Mouse (Mus musculus): Measurements from ENCODE around the gene Tifab.

DNA sequence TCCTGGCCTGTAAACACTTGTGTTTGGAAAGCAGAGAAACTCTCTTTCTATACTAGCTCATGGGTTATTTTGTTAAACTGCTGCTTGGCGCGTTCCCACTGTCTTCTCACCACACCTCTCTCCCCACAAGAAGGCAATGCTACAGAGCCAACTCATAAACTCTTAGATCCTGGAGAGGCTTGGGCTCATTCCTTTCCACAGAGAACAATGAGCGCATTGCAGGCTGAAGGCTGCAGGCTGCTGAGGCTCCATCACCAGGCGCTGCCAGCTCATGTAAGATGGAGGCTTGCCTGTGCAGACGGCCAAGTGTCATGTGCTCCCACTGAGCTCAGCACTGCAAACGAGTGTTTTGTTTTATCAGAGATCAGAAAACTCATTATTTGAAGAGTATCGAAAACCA, 23.0 kb downstream of the Tifab start:
- no peak for TF ChIP-seq POLR2A (IDR thresholded peaks at IDR 0.05; ENCODE audit: insufficient read depth, low read length)
- no peak for TF ChIP-seq EP300 (IDR thresholded peaks at IDR 0.05; ENCODE audit: insufficient read depth, low read depth, low read length)
- TF ChIP-seq CTCF (IDR thresholded peaks at IDR 0.05; ENCODE audit: low read depth, low read length), result no peak
